Mouse (Mus musculus): ENCODE data around the gene Mcrip2.
"Not testable (repeated sequence)": the region's sequence is repeated elsewhere in the genome, so short reads cannot be mapped to it uniquely, and the experiment has no call there.

- not testable (repeated sequence) for TF ChIP-seq CTCF (IDR thresholded peaks at IDR 0.05; ENCODE audit: control insufficient read depth, insufficient read depth, low read length); POLR2A (IDR thresholded peaks at IDR 0.05; ENCODE audit: borderline replicate concordance, control insufficient read depth, low read depth, low read length)
These were observed 3.0 kb upstream of the Mcrip2 start for GRCm38 (mm10) chr17:25871566-25871965.
